Comparison of ENCODE assay signal across 8 mouse cellular contexts in genomic region chr14:30009864-30010560, GRCm38 (mm10). TPM values are rescaled to one million over a fixed set of nuclear protein-coding genes. Genes with fewer than 3 reads are reported as not detected.
DNase-seq lines count a peak whose midpoint lies in the region; ATAC-seq lines count a peak whose summit lies in the region.

No protein-coding gene starts in this region.

- peak overlapping the region; percentile 77 for H3K27ac ChIP-seq in brown adipose tissue, adult 24 weeks (replicated peaks; ENCODE audit: low read depth, low read length)
- H3K27ac ChIP-seq in heart, embryonic 14.5 days (replicated peaks in 1 of 2; ENCODE audit: control insufficient read depth in 1 of 2, insufficient read depth in 1 of 2, low read depth in 2 of 2, low read length in 2 of 2): no peak overlapping the region

- no peaks in the 10 kb centered on the region for H3K9me3 ChIP-seq in heart, embryonic 14.5 days (ENCODE audit: control insufficient read depth, low read length)

- WGBS in heart, embryonic 14.5 days: 70% methylated on average over 10 of the region's 10 CpGs

- H3K4me1 ChIP-seq in brown adipose tissue, adult 24 weeks (ENCODE audit: control insufficient read depth, insufficient read depth, insufficient read length, low read length): peaks cover 12% of the 10 kb centered on the region
- H3K4me1 ChIP-seq in heart, embryonic 14.5 days (ENCODE audit: control insufficient read depth in 2 of 2, insufficient read depth in 2 of 2, low read length in 2 of 2): peaks cover 5 to 10% of the 10 kb centered on the region in 2 experiments; a peak in 3 of 4 replicates

- no peak for ATAC-seq in heart, embryonic 14.5 days (ENCODE audit: insufficient number of reproducible peaks, insufficient read depth, low FRiP score, low read depth)

- peak overlapping the region; percentile 90; the same call in 1 of the 2 replicates for H3K4me2 ChIP-seq in heart, embryonic 14.5 days (ENCODE audit: low read length)

- H3K27me3 ChIP-seq in heart, embryonic 14.5 days (ENCODE audit: control insufficient read depth, insufficient read depth, low read length): peaks cover 29% of the 10 kb centered on the region

- H3K4me3 ChIP-seq in brown adipose tissue, adult 24 weeks (ENCODE audit: insufficient read depth, low read depth, low read length): peak overlapping the region; percentile 65
- no peak overlapping the region for H3K4me3 ChIP-seq in heart, embryonic 14.5 days (ENCODE audit: control insufficient read depth in 1 of 2, insufficient read depth in 1 of 2, low read depth in 1 of 2, low read length in 2 of 2)

- no peak overlapping the region for H3K9ac ChIP-seq in heart, embryonic 14.5 days (ENCODE audit: low read length)

- no peaks in the 10 kb centered on the region for H3K36me3 ChIP-seq in heart, embryonic 14.5 days (ENCODE audit: control insufficient read depth, insufficient read depth, low read length)

- DNase-seq in left cerebral cortex, adult 18-20 months (ENCODE audit: low spot score in 2 of 2): peak; percentile 31
- no peak for DNase-seq in left cerebral cortex, adult 11 months (ENCODE audit: low spot score)
- DNase-seq in kidney, postnatal 4 days: peak; percentile 81 to 87
- peak; percentile 43 for DNase-seq in naive thymus-derived CD4-positive, alpha-beta T cell, adult 2 months (ENCODE audit: low read depth)
- no peak for DNase-seq in spleen, postnatal 36 days (ENCODE audit: low spot score in 2 of 2)
- DNase-seq in embryo, embryonic 9.5 days (ENCODE audit: extremely low spot score): no peak

RNA-seq across cellular contexts. Expression of gene Chdh, which starts 1.2 kb away (rescaled TPM):
- 1 to 10 TPM; 1.6 to 2.6 TPM for total RNA-seq in left cerebral cortex, adult 18-20 months (2021)
- polyA plus RNA-seq in brown adipose tissue, adult 24 weeks (2012; ENCODE audit: insufficient read depth, insufficient read length, missing spikeins): 26.0 and 28.5 TPM in 2 replicates
- polyA plus RNA-seq in heart, embryonic 14.5 days (2014; fragmentation: Nextera tagmentation; extraction: Ambion mirVana): 0.19 and 0.45 TPM in 2 replicates

RNA-seq across cellular contexts. Expression of gene Il17rb, which starts 1.3 kb away (rescaled TPM):
- total RNA-seq in left cerebral cortex, adult 18-20 months (2021): under 1 TPM; 0.75 to 0.79 TPM
- polyA plus RNA-seq in brown adipose tissue, adult 24 weeks (2012; ENCODE audit: insufficient read depth, insufficient read length, missing spikeins): 1.1 and 1.8 TPM in 2 replicates
- polyA plus RNA-seq in heart, embryonic 14.5 days (2014; fragmentation: Nextera tagmentation; extraction: Ambion mirVana): 0.36 and 0.85 TPM in 2 replicates

RNA-seq across cellular contexts. Expression of gene Actr8, which starts 31.9 kb away (rescaled TPM):
- total RNA-seq in left cerebral cortex, adult 18-20 months (2021): 10 to 100 TPM; 80.2 to 83.3 TPM
- 22.8 and 29.2 TPM in 2 replicates for polyA plus RNA-seq in brown adipose tissue, adult 24 weeks (2012; ENCODE audit: insufficient read depth, insufficient read length, missing spikeins)
- 43.1 and 44.0 TPM in 2 replicates for polyA plus RNA-seq in heart, embryonic 14.5 days (2014; fragmentation: Nextera tagmentation; extraction: Ambion mirVana)

RNA-seq across cellular contexts. Expression of gene Selenok, which starts 41.9 kb away (rescaled TPM):
- 100 to 1,000 TPM; 128 to 136 TPM for total RNA-seq in left cerebral cortex, adult 18-20 months (2021)
- polyA plus RNA-seq in brown adipose tissue, adult 24 weeks (2012; ENCODE audit: insufficient read depth, insufficient read length, missing spikeins): 242 and 250 TPM in 2 replicates
- 170 and 183 TPM in 2 replicates for polyA plus RNA-seq in heart, embryonic 14.5 days (2014; fragmentation: Nextera tagmentation; extraction: Ambion mirVana)

Comparison
In these comparisons a context has a peak if more than half of its experiments do, and no peak if none do; other contexts are left out.
1. DNase-seq: peak in left cerebral cortex, adult 18-20 months (2 of 2), kidney, postnatal 4 days (2 of 2) and naive thymus-derived CD4-positive, alpha-beta T cell, adult 2 months (single experiment); none in left cerebral cortex, adult 11 months (single experiment), spleen, postnatal 36 days (0 of 2) and embryo, embryonic 9.5 days (single experiment).
2. RNA of gene Chdh, which starts 1.2 kb away (polyA plus RNA-seq): 26.0 to 28.5 TPM in brown adipose tissue, adult 24 weeks; 0.19 to 0.45 TPM in heart, embryonic 14.5 days; every median in the first group is over 10 times any median in the second.